Mouse (Mus musculus) right cerebral cortex, adult 18-20 months (tissue): Measurements from ENCODE around the gene Babam1.

Experiments
- DNase-seq: peaks from one replicate; pipeline ENCODE4 v3.0.0; 2022; ENCODE audit warnings: mixed read lengths

The Babam1 gene

DNA sequence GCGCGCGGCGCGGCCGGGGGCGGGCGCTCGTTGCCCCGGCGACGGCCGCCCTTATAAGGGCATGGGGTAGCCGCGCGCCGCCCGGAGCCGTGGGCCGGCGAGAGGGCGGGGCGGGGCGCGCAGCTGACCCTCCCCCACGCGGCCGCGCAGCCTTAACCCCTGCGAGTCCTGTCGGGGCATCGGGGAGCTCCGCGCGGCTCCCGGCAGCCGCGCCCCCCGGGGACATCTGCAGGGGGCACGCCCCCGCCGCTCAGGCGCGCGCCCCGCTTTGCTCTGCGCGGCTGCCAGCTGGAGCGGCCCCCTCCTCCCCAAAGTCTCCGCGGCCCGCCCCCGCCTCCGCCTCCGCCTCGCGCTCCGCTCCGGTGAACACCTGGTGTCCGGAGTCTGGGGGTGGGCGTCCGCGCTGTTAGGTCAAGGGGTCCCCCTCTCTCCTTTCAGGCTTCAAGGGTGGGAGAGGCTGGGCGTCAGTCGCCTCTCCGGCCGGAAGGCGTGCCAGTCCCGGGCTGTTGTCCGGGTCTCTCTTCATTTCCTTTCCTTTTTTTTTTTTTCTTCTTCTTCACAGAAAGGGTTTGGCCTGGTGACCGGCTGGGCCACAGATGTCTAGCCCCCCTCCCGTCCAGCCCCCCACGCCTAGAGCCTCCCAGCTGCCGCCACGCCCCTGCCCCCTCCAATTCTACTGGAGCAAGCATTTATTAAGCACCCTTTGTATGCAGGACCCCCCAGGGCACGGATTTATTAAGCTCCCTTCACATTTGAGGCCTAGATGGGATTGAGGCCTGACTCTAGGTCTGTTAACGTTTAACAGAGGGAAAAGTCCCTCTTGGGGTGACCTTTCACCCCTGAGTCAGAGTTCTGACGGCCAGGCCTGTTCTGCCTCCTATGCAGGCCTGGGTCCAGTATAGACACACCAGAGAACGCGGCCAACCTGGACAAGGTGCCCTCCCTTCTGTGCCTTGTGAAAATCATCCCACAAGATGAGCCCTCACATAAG, 14.4 kb upstream of the Babam1 start:
- peak; percentile 76 for DNase-seq

GRCm38 (mm10) chr8:71383396-71383795, 13.3 kb upstream of the Babam1 start:
- no peak for DNase-seq

DNA sequence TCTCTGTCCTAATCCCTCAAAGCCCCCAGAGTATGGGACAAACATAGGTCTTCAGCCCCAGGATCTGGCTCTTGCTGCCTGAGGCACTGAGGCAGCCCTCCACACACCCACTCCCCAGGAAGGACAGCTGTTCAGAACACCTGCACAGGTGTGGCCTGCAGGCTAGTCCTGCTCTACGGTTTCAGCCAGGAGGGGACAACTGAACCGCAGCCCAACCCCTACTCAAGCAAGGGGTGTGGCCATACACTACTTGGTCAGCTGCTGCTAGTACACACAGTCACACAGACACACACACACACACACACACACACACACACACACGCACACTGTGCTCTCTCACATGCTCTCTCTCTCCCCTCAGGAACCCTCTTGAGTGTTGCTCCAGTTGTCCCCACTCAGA, 12.8 kb upstream of the Babam1 start:
- DNase-seq = no peak

DNA sequence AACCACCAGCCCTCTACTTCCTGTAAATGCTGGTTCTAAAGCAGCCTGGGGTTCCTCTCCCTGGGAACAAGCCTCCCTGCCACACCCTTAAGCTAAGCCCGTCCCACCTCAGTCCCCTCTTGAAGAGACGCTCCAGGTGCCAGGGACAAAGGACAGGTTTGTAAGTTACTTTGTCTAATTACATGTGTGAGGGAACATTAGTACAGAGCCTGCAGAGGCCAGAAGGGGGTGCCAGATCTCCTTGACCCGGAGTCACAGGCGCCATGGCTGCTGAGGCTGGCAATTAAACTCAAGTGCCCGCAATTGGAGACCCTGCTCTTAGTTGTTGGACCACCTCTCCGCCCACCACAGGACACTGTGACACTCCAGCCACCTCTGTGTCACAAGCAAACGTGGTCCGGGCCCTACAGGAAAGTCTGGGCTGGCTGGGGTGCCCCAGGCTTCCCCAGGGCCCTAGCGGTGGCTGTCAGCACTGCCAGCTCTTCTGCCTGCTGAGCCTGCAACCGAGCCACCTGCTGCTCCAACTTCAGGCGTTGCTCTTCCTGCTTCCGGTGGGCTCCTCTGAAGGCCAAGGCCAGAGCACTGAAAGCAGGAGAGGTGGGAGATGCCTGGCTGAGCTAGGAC, 11.3 kb upstream of the Babam1 start:
- DNase-seq = no peak

DNA sequence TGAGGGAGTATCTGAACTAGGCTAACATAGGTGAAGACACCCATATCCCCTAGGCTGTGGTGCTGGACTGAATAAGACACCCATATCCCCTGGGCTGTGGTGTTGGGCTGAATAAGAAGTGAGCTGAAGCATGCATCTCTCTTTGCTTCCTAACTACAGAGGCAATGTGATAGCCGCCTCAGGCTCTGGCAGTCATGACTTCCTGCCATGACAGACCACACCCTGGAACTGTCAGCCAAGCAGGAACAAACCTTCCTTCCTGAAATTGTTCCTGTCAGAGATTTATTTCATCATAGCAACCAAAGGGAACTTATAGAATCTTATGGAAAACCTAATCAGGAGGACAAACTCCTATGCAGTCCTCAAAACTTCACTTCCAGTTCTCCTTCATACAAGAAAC, 8.4 kb upstream of the Babam1 start:
- DNase-seq = no peak

- no peak for DNase-seq
These were observed 5.0 kb upstream of the Babam1 start for GRCm38 (mm10) chr8:71391696-71392095.

- no peak for DNase-seq
These were observed 4.3 kb upstream of the Babam1 start for GRCm38 (mm10) chr8:71392391-71392790.

- no peak for DNase-seq
These were observed 3.8 kb upstream of the Babam1 start for GRCm38 (mm10) chr8:71392871-71393270.

GRCm38 (mm10) chr8:71394481-71394880, 2.2 kb upstream of the Babam1 start:
- no peak for DNase-seq

DNA sequence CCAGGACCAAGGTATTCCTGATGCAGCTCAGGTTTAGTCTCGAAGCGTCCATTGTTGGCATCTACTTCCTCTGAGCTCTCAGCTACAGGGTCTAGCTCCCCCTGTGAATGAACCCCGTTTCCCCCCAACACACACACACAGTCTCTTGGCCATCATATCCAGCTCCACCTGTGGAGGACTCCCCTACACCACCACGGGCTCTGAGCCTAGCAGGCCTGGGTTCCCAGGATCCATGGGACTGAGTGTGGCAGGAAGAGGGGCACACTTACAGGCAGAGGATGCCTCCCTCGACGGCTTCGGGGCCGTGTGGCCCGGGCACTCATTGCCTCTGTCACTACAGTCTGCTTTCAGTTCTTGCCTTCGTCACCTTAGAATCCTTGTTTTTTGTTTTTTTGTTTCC, 1.6 kb upstream of the Babam1 start:
- DNase-seq = no peak

GRCm38 (mm10) chr8:71395629-71396028, 1.0 kb upstream of the Babam1 start, which contains the start of gene Ushbp1:
Gene Ushbp1, minus strand, starts transcription at chr8:71395802.
- DNase-seq = no peak

GRCm38 (mm10) chr8:71397701-71398100, 1.0 kb downstream of the Babam1 start:
- DNase-seq = no peak

- DNase-seq = no peak
These were observed 4.2 kb downstream of the Babam1 start for GRCm38 (mm10) chr8:71400826-71401225.

DNA sequence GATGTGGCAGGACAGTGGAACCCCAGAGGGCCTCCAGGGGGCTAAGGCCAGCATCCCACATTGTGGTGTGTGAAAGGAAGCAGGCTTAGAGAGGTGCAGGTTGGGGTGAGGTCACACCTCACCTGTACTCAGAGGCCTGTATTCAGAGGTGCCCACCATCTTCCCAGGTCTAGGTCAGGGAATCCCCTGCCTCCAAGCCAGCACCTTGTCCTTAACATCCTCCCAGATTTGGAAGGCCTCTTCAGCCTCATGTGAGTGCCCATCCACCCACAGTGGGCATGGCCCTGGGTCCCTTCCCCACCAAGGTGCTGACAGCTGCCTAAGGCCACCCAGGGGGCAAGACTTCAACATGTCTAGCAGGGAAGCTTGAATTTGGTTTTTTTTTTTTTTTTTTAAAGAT, 4.8 kb downstream of the Babam1 start:
- no peak for DNase-seq

- DNase-seq = no peak
These were observed 5.8 kb downstream of the Babam1 start for GRCm38 (mm10) chr8:71402446-71402964.

DNA sequence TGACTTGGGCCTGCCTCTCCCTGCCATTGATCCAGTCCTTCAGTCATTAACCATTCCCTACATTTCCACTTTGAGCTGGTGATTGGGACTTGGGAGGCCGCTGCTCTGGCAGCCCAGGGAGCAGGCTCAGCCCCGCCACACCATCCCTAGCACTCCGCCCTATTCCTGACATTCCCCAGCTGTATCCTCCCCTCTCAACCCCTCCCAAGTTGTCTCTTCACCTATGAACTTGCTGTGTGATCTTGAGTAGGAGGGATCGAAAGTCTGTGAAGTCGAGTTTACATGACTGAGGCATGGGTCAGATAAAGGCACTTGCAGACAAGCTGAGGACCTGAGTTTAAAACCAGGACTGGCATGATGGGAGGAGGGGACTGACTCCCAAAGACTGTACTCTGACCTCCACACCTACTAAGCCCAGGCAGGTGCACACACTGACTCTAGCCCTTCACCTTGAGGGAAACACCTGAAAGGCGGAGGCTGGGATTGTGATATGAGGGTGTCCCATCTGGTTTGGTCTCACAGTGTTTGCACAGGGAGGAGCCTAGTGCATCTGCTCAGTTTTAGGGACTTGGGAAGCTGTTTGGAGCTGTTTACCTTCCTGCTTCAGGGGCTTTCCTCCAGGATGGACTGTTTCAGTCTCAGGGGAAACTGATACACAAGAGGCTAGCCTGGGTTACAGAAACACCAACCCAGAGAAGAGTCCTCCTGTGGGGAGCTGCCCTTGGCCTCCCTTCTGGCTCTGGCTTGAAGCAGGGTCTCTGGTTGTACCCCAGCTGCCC, 6.6 kb downstream of the Babam1 start:
- DNase-seq = no peak

GRCm38 (mm10) chr8:71404011-71404410, 7.3 kb downstream of the Babam1 start:
- DNase-seq = no peak

GRCm38 (mm10) chr8:71404951-71405351, 8.3 kb downstream of the Babam1 start:
- DNase-seq = no peak

GRCm38 (mm10) chr8:71405401-71406098, 8.9 kb downstream of the Babam1 start, which contains the start of gene Ankle1:
Gene Ankle1, plus strand, starts transcription at chr8:71406010.
- DNase-seq = peak; percentile 92

DNA sequence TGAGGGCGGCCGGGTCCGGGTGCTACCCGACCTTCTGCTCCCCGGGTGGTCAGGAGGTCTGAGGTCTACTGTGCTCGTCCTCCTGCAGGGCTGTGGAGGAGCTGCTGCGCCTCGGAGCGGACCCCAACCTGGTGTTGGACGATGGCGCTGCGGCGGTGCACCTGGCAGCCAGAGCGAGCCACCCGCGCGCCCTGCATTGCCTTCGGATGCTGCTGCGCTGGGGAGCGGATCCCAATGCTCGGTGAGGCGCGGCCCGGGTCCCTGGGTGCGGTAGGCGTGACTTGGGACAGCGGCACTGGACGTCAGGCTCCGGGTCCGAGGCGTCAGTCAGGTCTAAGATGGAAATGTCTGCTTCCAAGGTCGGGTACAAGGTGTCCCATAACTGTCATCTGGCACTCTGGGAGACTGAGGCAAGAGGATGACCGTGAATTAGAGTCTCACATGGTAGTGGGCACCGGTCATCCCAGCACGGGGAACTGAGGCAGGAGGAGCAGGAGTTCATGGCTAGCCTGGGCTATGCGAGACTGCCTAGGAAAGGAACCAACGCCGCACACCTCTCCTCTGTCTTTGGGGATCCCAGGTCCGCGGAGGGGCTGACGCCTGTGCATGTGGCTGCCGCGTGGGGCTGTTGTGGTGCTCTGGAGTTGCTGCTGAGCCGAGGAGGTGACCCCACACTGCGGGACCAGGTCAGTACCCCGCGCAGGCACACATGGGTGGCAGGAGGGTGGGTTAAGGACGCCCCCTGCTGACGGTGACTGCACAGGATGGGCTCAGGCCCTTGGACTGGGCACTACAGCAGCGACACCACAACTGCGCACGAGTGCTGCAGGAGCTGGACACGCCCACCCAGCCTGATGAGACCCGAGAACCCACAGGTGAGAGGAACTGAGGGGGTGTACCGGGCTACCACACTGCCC, 9.7 kb downstream of the Babam1 start:
- no peak for DNase-seq

DNA sequence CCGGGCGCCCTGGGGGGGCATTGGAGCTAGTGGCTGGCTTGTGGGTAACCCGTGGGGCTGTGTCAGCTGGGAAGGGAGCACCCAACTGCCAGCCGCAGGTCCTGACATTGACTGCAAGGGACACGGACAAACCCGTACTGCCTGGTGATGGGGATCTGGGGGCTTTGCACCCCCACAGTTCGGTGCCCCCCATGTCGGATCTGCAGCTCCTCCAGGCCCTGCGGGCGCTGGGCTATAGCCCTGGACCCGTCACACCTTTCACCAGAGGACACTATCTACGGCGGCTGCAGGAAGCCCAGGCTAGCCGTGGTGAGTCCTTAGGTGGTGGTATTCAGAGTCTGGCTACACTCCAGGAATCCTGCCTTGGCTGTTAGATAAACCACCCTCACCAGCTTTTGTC, 10.8 kb downstream of the Babam1 start:
- DNase-seq = no peak
